Mouse (Mus musculus): ENCODE data around the gene Stbd1. TPM values are rescaled to one million over a fixed set of nuclear protein-coding genes. Genes with fewer than 3 reads are reported as not detected.
A peak's percentile ranks its signal among the peaks of the same experiment; 100 is the strongest.

The Stbd1 gene
- polyA plus RNA-seq (2015; fragmentation: Nextera tagmentation; extraction: Ambion mirVana): 3.4 TPM in 2 replicates

DNA sequence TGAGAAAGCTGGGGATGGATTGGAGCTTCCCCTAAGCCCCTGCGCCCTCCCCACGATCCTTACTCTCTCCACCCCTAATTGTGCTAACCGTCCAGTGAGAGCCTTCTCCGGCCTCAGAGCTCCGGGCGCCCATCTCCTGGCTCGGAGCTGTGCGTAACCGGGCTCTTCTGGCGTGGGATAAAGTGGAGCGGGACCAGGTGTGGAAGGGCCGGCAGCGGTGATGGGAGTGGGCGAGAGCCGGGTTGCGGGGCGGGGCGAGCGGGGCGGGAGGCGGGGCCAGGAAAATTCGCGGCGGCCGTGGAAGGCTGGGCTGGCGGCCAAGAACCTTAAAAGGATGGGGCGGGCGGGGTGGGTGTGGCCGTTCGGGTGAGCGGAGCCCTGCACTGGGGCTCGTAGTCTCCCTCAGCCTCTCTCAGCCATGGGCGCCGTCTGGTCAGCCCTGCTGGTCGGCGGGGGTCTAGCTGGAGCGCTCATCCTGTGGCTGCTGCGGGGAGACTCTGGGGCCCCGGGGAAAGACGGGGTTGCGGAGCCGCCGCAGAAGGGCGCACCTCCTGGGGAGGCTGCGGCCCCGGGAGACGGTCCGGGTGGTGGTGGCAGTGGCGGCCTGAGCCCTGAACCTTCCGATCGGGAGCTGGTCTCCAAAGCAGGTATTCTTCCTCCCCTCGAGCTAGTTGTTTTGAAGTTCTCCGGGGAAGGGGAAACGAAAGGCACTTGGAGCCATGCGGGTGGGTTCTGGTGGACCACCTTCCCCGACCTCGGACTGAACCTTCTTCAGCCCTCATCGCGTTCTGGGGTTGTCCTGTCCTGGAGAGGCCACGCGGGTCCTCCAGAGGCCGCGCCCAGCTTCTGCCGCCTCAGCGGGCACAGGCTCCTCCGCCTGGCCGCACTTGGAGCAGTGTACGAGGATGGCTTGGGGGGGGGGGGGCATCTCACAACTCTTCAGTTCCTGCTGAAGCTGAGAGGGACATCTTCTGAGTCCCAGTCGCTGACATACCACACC, at the start of gene Stbd1:
Gene Stbd1, plus strand, starts transcription at position 351 of the 1,000 bp plus-strand sequence.
- Histone ChIP-seq H3K9ac (replicated peaks) (peak within 1 kb of the TSS; percentile 63), H3K36me3 (no peaks in the 10 kb centered on the region), H3K4me2 (replicated peaks) (peak within 1 kb of the TSS; percentile 98), H3K9me3 (no peaks in the 10 kb centered on the region), H3K4me3 (peak within 1 kb of the TSS; percentile 62), H3K27me3 (no peaks in the 10 kb centered on the region), H3K27ac (replicated peaks) (no peak within 1 kb of the TSS), H3K4me1 (peaks cover 12% of the 10 kb centered on the region; the same call in 1 of the 2 replicates)
- WGBS: under 1% methylated on average over 63 of the region's 69 CpGs
- ATAC-seq (replicated peaks): peak; percentile 94

DNA sequence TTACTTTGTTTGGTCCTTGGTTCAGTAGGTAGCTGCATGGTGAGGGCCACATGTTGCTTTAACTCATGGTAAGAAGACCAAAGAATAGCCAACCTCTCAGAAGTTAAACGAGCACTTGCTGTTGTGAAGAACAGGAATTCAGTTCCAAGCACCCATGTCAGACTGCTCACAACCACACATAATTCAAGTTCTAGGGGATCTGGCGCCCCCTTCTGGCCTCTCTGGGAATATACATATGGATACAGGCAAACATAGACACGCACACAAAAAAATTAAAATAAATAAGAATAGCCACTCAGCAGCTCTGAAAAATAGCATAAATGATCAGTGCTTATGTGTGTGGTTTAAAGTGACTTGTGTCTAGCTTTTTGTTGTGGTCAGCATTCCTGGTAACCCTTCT, 48.9 kb upstream of the Stbd1 start:
- H3K9me3 ChIP-seq: no peaks in the 10 kb centered on the region
- 69% methylated on average over 3 of the region's 3 CpGs for WGBS
- no peak overlapping the region for H3K4me3 ChIP-seq
- no peaks in the 10 kb centered on the region for H3K27me3 ChIP-seq
- no peaks in the 10 kb centered on the region for H3K4me1 ChIP-seq
- no peaks in the 10 kb centered on the region for H3K36me3 ChIP-seq
- ATAC-seq (replicated peaks): no peak
- no peak overlapping the region for H3K4me2 ChIP-seq (replicated peaks)
- no peak overlapping the region for H3K27ac ChIP-seq (replicated peaks)
- no peak overlapping the region for H3K9ac ChIP-seq (replicated peaks)

DNA sequence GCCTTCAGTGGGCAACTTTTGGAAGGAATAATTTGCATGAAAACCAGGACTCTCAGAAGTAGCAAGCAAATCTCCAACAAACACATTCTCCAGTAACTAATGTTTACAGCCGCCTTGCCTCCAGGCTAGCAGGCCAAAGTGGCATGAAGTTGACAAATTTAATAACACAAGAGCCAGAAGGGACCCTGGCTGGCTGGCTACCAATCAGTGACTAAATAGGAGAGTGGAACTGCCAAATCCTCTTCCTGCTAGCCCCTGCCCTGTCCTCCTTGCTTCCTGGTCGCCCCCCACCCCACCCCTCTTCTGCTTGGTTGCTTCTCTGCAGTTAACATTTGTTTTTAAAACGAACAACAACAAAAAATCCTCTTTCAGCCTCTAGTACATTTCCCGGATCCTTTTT, 48.4 kb upstream of the Stbd1 start:
- H3K9ac ChIP-seq (replicated peaks): no peak overlapping the region
- WGBS: 70% methylated on average over 4 of the region's 4 CpGs
- no peak overlapping the region for H3K4me3 ChIP-seq
- peak; percentile 61; the same call in 1 of the 2 replicates for ATAC-seq (replicated peaks)
- H3K27ac ChIP-seq (replicated peaks): no peak overlapping the region
- no peaks in the 10 kb centered on the region for H3K27me3 ChIP-seq
- H3K36me3 ChIP-seq: no peaks in the 10 kb centered on the region
- no peak overlapping the region for H3K4me2 ChIP-seq (replicated peaks)
- no peaks in the 10 kb centered on the region for H3K9me3 ChIP-seq
- H3K4me1 ChIP-seq: no peaks in the 10 kb centered on the region

DNA sequence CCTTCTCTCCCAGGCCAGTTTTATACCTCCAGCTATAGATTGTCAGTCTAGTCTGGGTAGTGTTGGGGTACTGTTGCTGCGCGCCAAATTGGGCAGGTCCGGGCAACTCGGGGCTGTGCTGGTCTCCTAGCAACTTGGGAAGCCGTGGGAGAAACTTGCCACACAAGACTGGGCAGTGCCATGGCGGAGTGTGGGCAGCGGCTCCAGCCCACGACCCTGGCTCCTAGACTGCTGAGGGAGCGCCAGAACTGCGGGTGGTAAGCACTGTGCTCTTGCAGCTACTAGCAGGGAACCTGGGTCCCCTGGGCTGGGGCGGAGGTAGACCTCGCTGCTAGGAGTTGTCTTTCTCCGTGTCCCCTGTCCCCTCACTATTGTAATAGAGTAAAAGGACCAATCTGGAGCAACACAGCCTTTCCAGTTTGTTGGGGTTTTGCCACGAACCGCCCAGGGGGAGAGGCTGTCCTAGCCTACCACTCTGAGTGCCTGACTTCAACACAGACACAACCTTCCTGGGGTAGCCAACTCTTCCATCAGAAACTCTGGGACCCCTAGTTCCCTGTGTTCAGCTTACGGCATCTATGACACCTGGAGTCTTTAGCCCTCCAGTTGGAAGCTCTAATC, 47.8 kb upstream of the Stbd1 start, which contains the start of gene Fam47e:
Gene Fam47e, plus strand, starts transcription at position 179 of the 621 bp plus-strand sequence.
- H3K36me3 ChIP-seq: no peaks in the 10 kb centered on the region
- H3K4me2 ChIP-seq (replicated peaks): no peak within 1 kb of the TSS
- ATAC-seq (replicated peaks): peak; percentile 74
- WGBS: 75% methylated on average over 16 of the region's 16 CpGs
- no peaks in the 10 kb centered on the region for H3K4me1 ChIP-seq
- H3K27ac ChIP-seq (replicated peaks): no peak within 1 kb of the TSS
- no peaks in the 10 kb centered on the region for H3K27me3 ChIP-seq
- no peaks in the 10 kb centered on the region for H3K9me3 ChIP-seq
- H3K9ac ChIP-seq (replicated peaks): no peak within 1 kb of the TSS
- no peak within 1 kb of the TSS for H3K4me3 ChIP-seq

DNA sequence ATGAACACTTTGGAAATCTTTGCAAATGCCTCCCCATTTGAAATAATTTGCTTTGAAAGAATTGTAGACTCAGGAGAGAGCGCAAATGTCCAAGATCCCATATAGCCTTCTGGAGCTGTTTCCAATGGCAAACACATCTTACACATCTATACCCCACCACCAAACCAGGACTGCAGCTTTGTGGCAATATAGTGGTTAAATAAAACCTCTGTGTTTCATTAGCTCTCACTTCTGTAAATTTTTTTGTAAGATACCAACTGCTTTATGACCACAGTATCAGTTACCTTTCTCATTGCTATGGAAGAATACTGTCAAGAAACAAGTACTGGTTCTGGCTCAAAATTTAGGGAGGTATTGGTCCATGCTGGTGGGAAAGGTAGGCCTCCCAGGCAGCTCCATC, 46.9 kb upstream of the Stbd1 start:
- Histone ChIP-seq H3K27me3 (no peaks in the 10 kb centered on the region), H3K36me3 (no peaks in the 10 kb centered on the region), H3K4me2 (replicated peaks) (no peak overlapping the region), H3K4me3 (no peak overlapping the region), H3K9ac (replicated peaks) (no peak overlapping the region), H3K4me1 (no peaks in the 10 kb centered on the region), H3K9me3 (no peaks in the 10 kb centered on the region), H3K27ac (replicated peaks) (no peak overlapping the region)
- ATAC-seq (replicated peaks): no peak
- WGBS: 92% methylated on average over 1 of the region's 1 CpGs

DNA sequence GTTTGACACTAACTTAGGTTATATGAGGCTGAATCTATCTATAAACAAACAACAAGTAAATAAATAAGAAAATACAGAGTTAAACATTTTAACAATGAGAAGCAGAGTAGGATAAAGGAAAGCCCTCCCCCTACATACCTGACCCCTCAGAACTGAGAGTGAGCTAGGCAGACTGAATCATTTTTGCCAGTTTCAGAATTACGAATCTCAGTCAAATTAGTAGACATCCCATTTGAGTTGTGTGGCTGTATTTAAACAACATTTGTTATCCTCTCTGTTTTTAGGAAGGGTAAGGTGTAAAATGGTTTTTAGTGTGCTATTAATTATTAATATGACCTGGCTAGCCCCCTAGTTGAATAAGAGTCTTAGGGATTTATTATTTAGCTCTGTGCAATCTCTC, 45.3 kb upstream of the Stbd1 start:
- whole genome bisulfite sequencing: 94% methylated on average over 1 of the region's 1 CpGs
- Histone ChIP-seq H3K4me3 (no peak overlapping the region), H3K9ac (replicated peaks) (no peak overlapping the region), H3K4me2 (replicated peaks) (no peak overlapping the region), H3K36me3 (no peaks in the 10 kb centered on the region), H3K9me3 (no peaks in the 10 kb centered on the region), H3K27me3 (no peaks in the 10 kb centered on the region), H3K4me1 (no peaks in the 10 kb centered on the region), H3K27ac (replicated peaks) (no peak overlapping the region)
- no peak for ATAC-seq (replicated peaks)

DNA sequence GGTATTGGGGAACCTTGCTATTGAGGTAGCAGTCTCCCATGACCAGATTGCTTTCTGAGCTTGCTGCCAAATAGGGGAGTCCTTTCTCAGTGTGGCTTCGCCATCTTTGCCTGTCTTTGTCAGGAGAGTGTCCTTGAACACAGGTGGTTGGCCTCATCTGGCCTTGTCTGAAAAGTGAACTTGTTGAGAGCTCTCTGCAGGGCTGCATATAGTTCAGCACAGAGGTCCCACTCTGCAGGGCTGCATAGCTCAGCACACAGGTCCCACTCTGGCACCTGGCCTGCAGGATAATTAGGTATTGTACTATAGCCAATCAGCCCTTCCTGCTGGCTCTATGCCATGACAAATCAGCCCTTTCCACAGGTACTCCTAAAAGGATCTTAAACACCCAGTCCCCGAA, 42.6 kb upstream of the Stbd1 start:
- ATAC-seq (replicated peaks): no peak
- Histone ChIP-seq H3K36me3 (no peaks in the 10 kb centered on the region), H3K4me2 (replicated peaks) (no peak overlapping the region), H3K9ac (replicated peaks) (no peak overlapping the region), H3K27me3 (no peaks in the 10 kb centered on the region), H3K27ac (replicated peaks) (no peak overlapping the region), H3K4me1 (no peaks in the 10 kb centered on the region), H3K4me3 (no peak overlapping the region), H3K9me3 (no peaks in the 10 kb centered on the region)
- WGBS: 51% methylated on average over 2 of the region's 2 CpGs

DNA sequence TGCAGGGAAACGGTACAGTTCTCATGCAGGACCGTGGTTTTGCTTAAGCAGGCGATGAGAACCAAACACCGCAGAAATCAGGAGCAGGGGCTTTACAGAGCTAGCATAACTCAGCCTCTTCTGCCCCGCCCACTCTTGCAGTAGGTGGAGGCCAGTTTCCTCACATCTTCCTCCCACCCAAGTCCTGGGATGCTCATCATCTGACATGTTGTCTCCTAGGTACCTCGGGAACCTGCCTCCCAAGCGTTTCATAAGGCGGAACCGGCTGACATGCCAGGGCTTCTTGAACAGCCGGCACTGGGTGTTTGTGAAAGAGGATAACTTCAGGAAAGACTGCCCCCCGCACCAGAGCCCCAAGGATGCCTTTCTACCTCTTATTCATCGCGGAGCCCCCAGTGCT, 40.8 kb upstream of the Stbd1 start:
- ATAC-seq (replicated peaks): no peak
- Histone ChIP-seq H3K9ac (replicated peaks) (no peak overlapping the region), H3K36me3 (no peaks in the 10 kb centered on the region), H3K27ac (replicated peaks) (no peak overlapping the region), H3K4me3 (no peak overlapping the region), H3K27me3 (no peaks in the 10 kb centered on the region), H3K4me2 (replicated peaks) (no peak overlapping the region), H3K4me1 (no peaks in the 10 kb centered on the region), H3K9me3 (no peaks in the 10 kb centered on the region)
- WGBS: 80% methylated on average over 13 of the region's 13 CpGs

DNA sequence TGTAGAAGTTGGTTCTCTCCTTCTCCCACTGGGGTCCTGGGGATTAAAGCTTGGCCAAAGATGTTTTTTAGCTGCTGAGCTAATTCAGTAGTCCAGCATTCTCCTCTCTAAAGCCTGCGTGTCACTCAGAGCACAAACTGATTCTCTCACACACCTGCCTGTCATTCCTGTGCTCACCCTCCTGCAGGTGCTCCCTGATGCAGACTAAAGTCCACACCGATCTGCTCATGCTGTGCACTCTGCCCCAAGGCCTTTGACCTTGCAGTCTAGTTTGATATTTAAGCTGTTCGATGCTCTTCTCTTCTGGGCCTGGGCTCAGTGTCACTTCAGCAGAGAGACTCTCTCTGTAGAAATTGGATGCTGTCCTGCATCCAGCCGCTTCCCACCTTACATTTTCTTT, 31.6 kb upstream of the Stbd1 start:
- no peaks in the 10 kb centered on the region for H3K9me3 ChIP-seq
- H3K27me3 ChIP-seq: no peaks in the 10 kb centered on the region
- no peaks in the 10 kb centered on the region for H3K4me1 ChIP-seq
- H3K4me2 ChIP-seq (replicated peaks): no peak overlapping the region
- H3K9ac ChIP-seq (replicated peaks): no peak overlapping the region
- no peak overlapping the region for H3K27ac ChIP-seq (replicated peaks)
- 93% methylated on average over 4 of the region's 4 CpGs for WGBS
- ATAC-seq (replicated peaks): no peak
- H3K4me3 ChIP-seq: no peak overlapping the region
- H3K36me3 ChIP-seq: no peaks in the 10 kb centered on the region

DNA sequence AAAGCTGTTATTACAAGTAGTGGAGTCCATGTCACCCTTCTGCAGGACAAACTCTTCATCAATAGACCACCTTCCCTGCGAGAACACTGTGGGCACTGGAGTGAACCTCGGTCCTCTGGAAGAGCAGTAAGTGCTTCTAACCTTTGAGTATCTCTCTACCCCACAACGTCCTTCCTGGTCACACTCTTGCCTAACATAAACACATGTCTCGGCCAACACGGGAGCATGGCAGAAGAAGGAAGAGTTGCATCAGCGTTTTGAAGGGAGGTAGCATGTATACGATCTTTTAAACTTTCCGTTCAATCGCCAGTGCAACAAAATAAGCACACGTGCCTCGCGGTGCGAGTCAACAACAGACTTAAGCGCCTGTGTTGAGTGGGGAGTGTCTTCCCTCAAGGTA, 23.3 kb upstream of the Stbd1 start:
- Histone ChIP-seq H3K4me2 (replicated peaks) (no peak overlapping the region), H3K9ac (replicated peaks) (no peak overlapping the region), H3K36me3 (no peaks in the 10 kb centered on the region), H3K9me3 (no peaks in the 10 kb centered on the region), H3K4me3 (no peak overlapping the region), H3K4me1 (no peaks in the 10 kb centered on the region), H3K27ac (replicated peaks) (no peak overlapping the region), H3K27me3 (no peaks in the 10 kb centered on the region)
- 88% methylated on average over 14 of the region's 14 CpGs for whole genome bisulfite sequencing
- no peak for ATAC-seq (replicated peaks)

DNA sequence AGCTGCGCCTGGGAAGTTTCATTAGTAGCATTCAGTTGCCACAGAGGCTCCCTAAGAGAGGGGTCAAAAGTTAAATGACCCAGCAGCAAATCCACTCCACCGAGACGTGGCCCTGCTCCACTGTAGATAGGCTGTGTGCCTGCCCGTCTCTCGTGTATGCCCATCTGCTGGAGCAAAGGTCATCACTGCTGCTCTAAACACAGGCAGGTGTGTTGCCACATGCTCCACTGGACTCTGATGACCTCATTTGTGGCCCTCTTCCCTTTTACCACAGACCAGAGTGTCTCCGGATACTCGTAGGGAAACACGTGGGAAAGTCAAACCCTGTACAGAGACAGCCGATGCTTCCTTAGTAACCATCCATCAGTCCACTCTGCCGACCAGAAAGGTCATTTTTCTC, 16.9 kb upstream of the Stbd1 start:
- no peak overlapping the region for H3K4me2 ChIP-seq (replicated peaks)
- H3K36me3 ChIP-seq: no peaks in the 10 kb centered on the region
- 78% methylated on average over 10 of the region's 10 CpGs for WGBS

DNA sequence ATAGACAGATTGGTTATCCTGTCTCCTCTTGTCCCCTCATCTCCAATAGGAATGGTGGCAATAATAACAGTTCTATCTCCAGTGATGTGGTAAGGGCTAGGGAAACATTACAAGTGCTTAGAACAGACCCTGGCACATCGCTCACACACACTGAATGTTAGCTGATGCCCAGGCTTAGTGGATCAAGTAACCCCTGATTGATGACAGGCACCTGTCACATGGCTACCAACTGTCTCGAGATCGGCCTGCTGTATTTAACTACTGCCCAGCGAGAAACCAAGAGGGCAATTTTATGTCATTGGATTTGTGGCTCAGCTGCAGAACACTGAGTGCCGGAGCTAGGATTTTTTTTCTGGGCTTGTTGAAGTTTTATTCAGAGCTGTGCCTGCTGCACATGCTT, 7.8 kb upstream of the Stbd1 start:
- Histone ChIP-seq H3K4me2 (replicated peaks) (no peak overlapping the region), H3K9me3 (no peaks in the 10 kb centered on the region), H3K4me3 (no peak overlapping the region), H3K27me3 (no peaks in the 10 kb centered on the region), H3K9ac (replicated peaks) (no peak overlapping the region), H3K27ac (replicated peaks) (no peak overlapping the region), H3K4me1 (no peaks in the 10 kb centered on the region), H3K36me3 (no peaks in the 10 kb centered on the region)
- 82% methylated on average over 5 of the region's 5 CpGs for WGBS
- no peak for ATAC-seq (replicated peaks)

More for the DNA sequence above, 16.9 kb upstream of the Stbd1 start:
- ATAC-seq (replicated peaks): no peak
- Histone ChIP-seq H3K4me3 (no peak overlapping the region), H3K27me3 (no peaks in the 10 kb centered on the region), H3K4me1 (no peaks in the 10 kb centered on the region), H3K9ac (replicated peaks) (no peak overlapping the region), H3K27ac (replicated peaks) (no peak overlapping the region), H3K9me3 (no peaks in the 10 kb centered on the region)
